Mouse (Mus musculus) ZHBTc4 (cell line): ENCODE measurements at regions not wholly inside any gene's neighbourhood (a gene's known extent, or its start where the extent isn't known, plus 50 kb on each side); places are given as distances from the start of the nearest gene placed in this dataset.

ENCODE experiments used
- DNase-seq: peaks from one replicate; pipeline ENCODE4 v3.0.0-alpha.2; 2011; ENCODE audit warnings: low read depth, low spot score

DNA sequence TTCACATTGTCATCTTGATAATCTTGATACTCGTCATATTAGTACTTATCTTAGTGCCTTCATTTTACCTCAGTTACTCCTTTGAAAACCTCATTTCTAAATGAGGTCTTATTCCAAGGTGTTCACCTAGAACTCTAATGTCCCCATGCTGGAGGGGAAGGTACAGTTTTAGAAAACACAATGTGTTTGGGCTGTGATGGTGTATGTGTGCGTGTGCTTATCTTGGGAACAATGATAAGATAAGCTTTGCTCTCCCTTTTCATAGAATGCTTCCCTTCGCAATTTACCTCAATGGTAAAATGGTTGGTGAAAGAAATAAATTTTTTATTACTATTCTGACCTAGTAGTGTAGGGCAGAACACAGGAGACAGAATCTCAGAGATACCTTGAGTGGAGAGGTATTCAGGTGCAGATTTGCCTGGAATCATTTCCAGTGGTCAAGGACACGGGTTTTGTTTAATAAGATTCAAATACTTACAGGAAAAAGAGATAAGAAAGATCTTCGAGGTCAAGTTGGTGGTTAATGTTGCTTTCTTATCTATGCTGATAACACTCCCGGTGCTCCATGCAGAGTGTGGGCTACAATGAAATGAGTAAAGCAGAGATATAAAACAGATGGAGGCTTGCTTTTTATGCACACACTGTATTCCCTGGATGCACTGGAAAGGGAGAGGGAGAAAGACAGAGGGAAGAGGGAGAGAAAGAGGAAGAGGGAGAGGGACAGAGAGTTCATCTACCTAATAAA lies 471.6 kb downstream of the Klf12 start:
- DNase-seq, result no peak
